Mouse (Mus musculus): ENCODE data around the gene Gcnt2. TPM values are rescaled to one million over a fixed set of nuclear protein-coding genes. Genes with fewer than 3 reads are reported as not detected.

The Gcnt2 gene
- 8.5 TPM for polyA plus RNA-seq (2014; fragmentation: Illumina TruSeq; extraction: RNeasy Lipid Tissue Mini Kit (QIAGEN cat#74804); ENCODE audit: low read depth, low replicate concordance)

DNA sequence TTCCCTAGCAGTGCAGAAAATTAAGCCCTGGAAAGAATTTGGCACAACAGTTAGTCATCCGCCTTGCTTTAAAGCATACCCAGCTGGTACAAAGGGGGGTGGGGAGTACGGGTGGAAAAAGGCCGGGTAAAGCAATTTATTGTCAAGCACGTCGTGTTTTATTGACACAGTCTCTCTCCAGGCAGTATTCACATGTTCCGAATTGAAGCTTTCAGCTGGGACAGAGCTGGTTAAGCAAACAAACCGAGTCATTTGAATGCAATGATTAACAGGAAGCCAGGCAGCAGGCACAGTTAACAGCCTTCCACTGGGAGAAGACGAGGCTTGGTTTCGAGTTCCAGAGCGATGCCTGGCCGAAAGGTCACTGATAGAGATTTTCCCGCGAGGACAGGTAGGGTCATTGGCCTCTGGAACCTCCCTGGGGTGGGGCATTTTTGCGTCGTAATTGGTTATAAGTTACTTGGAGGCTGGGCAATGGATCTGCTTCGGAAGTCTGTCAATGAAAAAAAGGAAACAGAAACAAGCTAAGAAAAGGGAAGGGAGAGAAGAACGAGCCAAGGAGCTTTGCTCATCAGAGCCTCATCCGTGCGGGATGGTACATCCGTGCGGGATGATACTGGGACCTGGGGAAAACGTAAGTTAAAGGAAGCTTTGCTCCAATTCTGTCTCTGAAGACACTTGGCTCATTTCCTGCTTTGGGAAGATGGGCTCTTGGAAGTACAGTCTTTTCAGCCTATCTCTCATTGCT lies at the start of gene Gcnt2:
Gcnt2 (plus strand) TSS at position 103 of the 748 bp plus-strand sequence.

DNA sequence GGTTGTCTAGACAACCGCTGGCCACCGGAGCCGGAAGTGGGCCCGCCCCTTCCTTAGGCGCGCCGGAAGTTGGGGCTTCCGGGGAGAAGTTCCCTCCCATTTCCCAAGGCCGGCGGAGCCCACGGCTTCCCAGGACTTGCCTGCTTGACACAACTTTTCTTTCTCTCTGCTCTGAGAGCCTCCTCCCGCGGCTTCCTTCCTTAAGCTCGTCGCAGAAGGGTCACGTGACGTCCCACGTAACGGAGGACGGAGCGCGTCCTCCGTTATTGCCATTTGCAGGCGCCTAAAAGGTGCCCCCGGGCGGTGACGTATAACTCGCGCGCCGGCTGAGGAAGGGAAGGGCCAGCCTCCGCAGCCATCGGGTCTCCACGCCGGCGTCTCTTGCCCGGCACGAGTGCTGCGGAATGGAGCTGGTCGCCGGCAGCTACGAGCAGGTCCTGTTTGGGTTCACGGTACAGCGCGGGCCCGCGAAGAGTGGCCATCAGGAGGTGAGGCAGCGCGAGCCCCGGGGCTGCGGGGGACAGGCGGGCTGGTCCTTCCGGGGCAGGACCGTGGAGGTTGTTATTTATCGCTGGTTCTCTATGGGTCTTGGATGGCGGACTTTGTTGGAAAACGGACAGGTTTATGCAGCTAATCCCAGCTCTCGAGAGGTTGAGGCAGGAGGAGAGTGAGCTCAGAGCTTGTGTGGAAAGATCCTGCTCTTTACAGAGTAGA lies 141.5 kb downstream of the Gcnt2 start, which contains the start of gene Pak1ip1:
Pak1ip1 (plus strand) TSS at position 98 of the 714 bp plus-strand sequence.

Other genes starting within 250 kb of the Gcnt2 start
- gene Tfap2a, start 121.4 kb upstream of the Gcnt2 start, polyA plus RNA-seq (2014; fragmentation: Illumina TruSeq; extraction: RNeasy Lipid Tissue Mini Kit (QIAGEN cat#74804); ENCODE audit: low read depth, low replicate concordance), result 0.52 TPM
- gene Pak1ip1, start 141.3 kb downstream of the Gcnt2 start, polyA plus RNA-seq (2014; fragmentation: Illumina TruSeq; extraction: RNeasy Lipid Tissue Mini Kit (QIAGEN cat#74804); ENCODE audit: low read depth, low replicate concordance), result 93.9 TPM
- 46.2 TPM for gene Tmem14c, start 156.5 kb downstream of the Gcnt2 start, polyA plus RNA-seq (2014; fragmentation: Illumina TruSeq; extraction: RNeasy Lipid Tissue Mini Kit (QIAGEN cat#74804); ENCODE audit: low read depth, low replicate concordance)
- gene Mak, start 220.0 kb downstream of the Gcnt2 start, polyA plus RNA-seq (2014; fragmentation: Illumina TruSeq; extraction: RNeasy Lipid Tissue Mini Kit (QIAGEN cat#74804); ENCODE audit: low read depth, low replicate concordance), result not detected